Mouse (Mus musculus): ENCODE measurements around the gene Perm1. TPM values are rescaled to one million over a fixed set of nuclear protein-coding genes. Genes with fewer than 3 reads are reported as not detected.

Gene Perm1
- polyA plus RNA-seq, 1 experiment from 2014 or later: 1.8 TPM

DNA sequence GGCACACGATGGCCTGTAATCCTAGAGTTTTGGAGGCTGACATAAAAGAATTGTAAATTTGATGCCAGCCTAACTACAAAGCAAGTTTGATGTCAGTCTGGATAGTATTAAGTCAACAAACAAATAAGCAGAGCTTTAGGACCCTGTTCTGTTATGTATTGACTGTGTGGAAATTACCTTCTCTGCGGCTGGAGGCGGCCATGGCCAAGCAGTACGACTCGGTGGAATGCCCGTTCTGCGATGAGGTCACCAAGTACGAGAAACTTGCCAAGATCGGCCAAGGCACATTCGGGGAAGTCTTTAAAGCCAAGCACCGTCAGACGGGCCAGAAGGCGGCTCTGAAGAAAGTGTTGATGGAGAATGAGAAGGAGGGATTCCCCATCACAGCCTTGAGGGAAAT is 2.5 kb upstream of the Perm1 start:
- H3K27ac ChIP-seq (ENCODE audit: low read length): no peak overlapping the region
- no peaks in the 10 kb centered on the region for H3K27me3 ChIP-seq (replicated peaks; ENCODE audit: control insufficient read depth, insufficient read depth, low read length)
- no peak overlapping the region for H3K4me3 ChIP-seq (replicated peaks; ENCODE audit: low read length)
- no peak for ATAC-seq
- no peak overlapping the region for H3K4me2 ChIP-seq (ENCODE audit: low read length)
- WGBS: 93% methylated on average over 13 of the region's 13 CpGs
- no peak overlapping the region for H3K9ac ChIP-seq (replicated peaks; ENCODE audit: low read depth, low read length)
- H3K36me3 ChIP-seq (ENCODE audit: control insufficient read depth, insufficient read depth): no peaks in the 10 kb centered on the region
- no peaks in the 10 kb centered on the region for H3K4me1 ChIP-seq (replicated peaks; ENCODE audit: control insufficient read depth, insufficient read depth, low read length)
- no peaks in the 10 kb centered on the region for H3K9me3 ChIP-seq (ENCODE audit: control insufficient read depth, low read length)

DNA sequence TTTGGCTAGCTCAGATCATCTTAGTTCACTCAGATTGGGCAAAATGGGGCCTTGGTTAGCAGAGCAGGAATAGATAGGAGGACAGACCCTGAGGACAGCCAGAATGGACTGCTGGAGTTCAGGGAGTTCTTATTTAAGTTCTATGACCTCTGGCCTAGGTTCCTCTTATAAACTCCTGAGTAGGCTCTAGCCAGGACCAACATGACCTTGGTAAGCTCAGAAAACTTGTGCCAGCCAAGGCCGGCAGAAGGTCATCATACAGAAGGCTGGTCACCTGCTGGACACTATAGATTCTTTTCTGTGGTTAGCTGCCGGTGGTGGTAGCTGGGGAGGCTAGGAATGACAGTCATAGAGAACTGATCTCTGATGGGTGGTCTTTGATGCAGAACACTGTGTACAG is 528 bp downstream of the Perm1 start:
- Histone ChIP-seq H3K27me3 (replicated peaks; ENCODE audit: control insufficient read depth, insufficient read depth, low read length) (no peaks in the 10 kb centered on the region), H3K9me3 (ENCODE audit: control insufficient read depth, low read length) (no peaks in the 10 kb centered on the region), H3K9ac (replicated peaks; ENCODE audit: low read depth, low read length) (no peak overlapping the region), H3K4me2 (ENCODE audit: low read length) (no peak overlapping the region), H3K4me3 (replicated peaks; ENCODE audit: low read length) (no peak overlapping the region), H3K36me3 (ENCODE audit: control insufficient read depth, insufficient read depth) (no peaks in the 10 kb centered on the region), H3K27ac (ENCODE audit: low read length) (no peak overlapping the region), H3K4me1 (replicated peaks; ENCODE audit: control insufficient read depth, insufficient read depth, low read length) (no peaks in the 10 kb centered on the region)
- ATAC-seq: no peak
- WGBS: 90% methylated on average over 2 of the region's 2 CpGs

DNA sequence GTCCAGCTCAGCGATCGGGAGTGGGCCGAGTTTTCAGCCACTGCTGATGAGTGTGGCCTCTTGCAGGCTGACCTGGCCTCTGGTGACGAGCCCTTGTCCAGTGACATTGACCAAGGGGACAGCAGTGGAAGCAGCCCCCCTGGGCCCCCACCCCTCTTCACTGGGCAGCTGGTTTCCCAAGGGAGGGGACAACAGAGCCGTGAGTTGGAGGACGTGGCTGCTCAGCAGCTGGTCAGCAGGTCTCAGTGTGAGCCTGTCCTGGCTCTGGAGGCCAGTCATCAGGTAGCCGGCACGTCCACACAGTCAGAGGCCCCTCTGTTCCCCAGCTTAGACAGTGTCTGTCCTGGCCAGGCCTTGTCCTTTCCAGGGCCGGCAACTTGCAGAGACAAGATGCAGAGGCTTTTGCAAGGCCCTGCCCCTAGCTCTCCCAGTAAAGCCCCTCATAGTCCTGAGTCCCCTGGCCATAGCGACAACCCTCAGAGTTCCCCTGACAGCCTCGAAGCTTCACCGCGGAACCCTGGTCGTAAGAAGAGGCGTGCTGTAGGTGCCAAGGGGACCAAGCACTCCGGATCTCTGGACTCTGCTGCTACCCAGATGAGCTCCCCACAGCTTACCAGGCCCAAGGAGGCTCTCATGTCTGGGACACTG is 1.5 kb downstream of the Perm1 start:
- WGBS: 82% methylated on average over 16 of the region's 16 CpGs
- Histone ChIP-seq H3K4me3 (replicated peaks; ENCODE audit: low read length) (no peak overlapping the region), H3K36me3 (ENCODE audit: control insufficient read depth, insufficient read depth) (no peaks in the 10 kb centered on the region), H3K9me3 (ENCODE audit: control insufficient read depth, low read length) (no peaks in the 10 kb centered on the region), H3K9ac (replicated peaks; ENCODE audit: low read depth, low read length) (no peak overlapping the region), H3K27ac (ENCODE audit: low read length) (no peak overlapping the region), H3K4me1 (replicated peaks; ENCODE audit: control insufficient read depth, insufficient read depth, low read length) (no peaks in the 10 kb centered on the region), H3K4me2 (ENCODE audit: low read length) (no peak overlapping the region), H3K27me3 (replicated peaks; ENCODE audit: control insufficient read depth, insufficient read depth, low read length) (no peaks in the 10 kb centered on the region)
- no peak for ATAC-seq

DNA sequence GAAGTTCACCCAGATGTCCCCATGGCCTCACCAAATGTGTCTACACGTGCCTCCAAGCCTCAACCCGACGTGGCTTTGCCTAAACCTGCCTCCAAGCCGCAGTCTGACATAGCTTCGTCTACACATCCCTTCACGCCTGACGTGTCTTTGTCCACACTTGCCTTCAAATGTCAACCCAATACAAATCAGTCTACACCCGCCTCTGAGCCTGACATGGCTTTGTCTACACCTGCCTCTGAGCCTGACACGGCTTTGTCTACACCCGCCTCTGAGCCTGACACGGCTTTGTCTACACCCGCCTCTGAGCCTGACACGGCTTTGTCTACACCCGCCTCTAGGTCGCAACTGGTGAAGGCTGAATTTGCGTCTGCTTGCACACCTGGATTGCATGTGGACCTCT is 2.2 kb downstream of the Perm1 start:
- Histone ChIP-seq H3K9ac (replicated peaks; ENCODE audit: low read depth, low read length) (no peak overlapping the region), H3K27me3 (replicated peaks; ENCODE audit: control insufficient read depth, insufficient read depth, low read length) (no peaks in the 10 kb centered on the region), H3K36me3 (ENCODE audit: control insufficient read depth, insufficient read depth) (no peaks in the 10 kb centered on the region), H3K4me3 (replicated peaks; ENCODE audit: low read length) (no peak overlapping the region), H3K4me1 (replicated peaks; ENCODE audit: control insufficient read depth, insufficient read depth, low read length) (no peaks in the 10 kb centered on the region), H3K9me3 (ENCODE audit: control insufficient read depth, low read length) (no peaks in the 10 kb centered on the region), H3K4me2 (ENCODE audit: low read length) (no peak overlapping the region), H3K27ac (ENCODE audit: low read length) (no peak overlapping the region)
- WGBS: 84% methylated on average over 16 of the region's 16 CpGs
- no peak for ATAC-seq

DNA sequence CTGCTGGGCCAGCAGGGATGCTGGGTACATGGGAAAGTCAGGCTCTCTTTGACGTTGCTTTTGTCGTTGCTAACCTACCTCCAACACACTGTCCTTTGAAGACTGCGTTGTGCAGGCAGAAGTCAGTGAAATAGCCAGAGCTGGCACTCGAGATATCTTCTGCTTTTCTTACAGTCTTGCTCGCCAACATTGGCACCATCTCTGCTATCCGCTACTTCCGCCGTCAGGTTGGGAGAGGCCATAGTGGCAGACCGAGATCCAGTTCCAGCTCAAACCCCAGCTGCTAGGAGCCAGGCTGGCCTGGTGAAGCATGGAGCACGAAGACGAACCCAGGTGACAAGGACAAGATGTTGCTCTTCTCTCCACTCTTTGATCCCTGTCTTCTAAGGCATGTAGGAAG is 4.3 kb downstream of the Perm1 start:
- Histone ChIP-seq H3K9ac (replicated peaks; ENCODE audit: low read depth, low read length) (no peak overlapping the region), H3K9me3 (ENCODE audit: control insufficient read depth, low read length) (no peaks in the 10 kb centered on the region), H3K4me3 (replicated peaks; ENCODE audit: low read length) (no peak overlapping the region), H3K27ac (ENCODE audit: low read length) (no peak overlapping the region), H3K27me3 (replicated peaks; ENCODE audit: control insufficient read depth, insufficient read depth, low read length) (no peaks in the 10 kb centered on the region), H3K36me3 (ENCODE audit: control insufficient read depth, insufficient read depth) (no peaks in the 10 kb centered on the region), H3K4me1 (replicated peaks; ENCODE audit: control insufficient read depth, insufficient read depth, low read length) (no peaks in the 10 kb centered on the region), H3K4me2 (ENCODE audit: low read length) (no peak overlapping the region)
- 92% methylated on average over 11 of the region's 11 CpGs for WGBS
- no peak for ATAC-seq

DNA sequence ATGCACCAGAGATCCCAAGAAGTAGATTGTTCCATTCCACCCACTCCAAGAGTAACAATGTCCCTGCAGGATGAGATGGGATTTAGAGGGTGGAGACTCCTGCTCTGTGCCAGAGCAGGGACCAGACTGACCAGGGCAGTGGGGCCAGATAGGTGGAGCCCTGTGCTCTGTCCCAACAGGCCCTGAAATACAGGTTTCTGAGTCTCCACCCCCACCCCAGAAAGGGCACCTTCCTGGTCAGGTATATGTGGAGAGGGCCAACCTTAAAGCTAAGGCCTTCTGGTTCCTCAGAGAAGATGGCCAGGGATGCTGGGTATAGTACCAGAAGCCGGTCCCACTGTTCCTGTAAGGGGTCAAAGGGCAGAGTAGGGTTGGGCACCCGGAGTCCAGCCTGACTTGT is 8.6 kb downstream of the Perm1 start:
- Histone ChIP-seq H3K36me3 (ENCODE audit: control insufficient read depth, insufficient read depth) (peaks cover under 1% of the 10 kb centered on the region), H3K9me3 (ENCODE audit: control insufficient read depth, low read length) (no peaks in the 10 kb centered on the region), H3K27me3 (replicated peaks; ENCODE audit: control insufficient read depth, insufficient read depth, low read length) (no peaks in the 10 kb centered on the region), H3K27ac (ENCODE audit: low read length) (no peak overlapping the region), H3K4me2 (ENCODE audit: low read length) (no peak overlapping the region), H3K4me3 (replicated peaks; ENCODE audit: low read length) (no peak overlapping the region), H3K4me1 (replicated peaks; ENCODE audit: control insufficient read depth, insufficient read depth, low read length) (peaks cover 4% of the 10 kb centered on the region; the same call in 1 of the 2 replicates), H3K9ac (replicated peaks; ENCODE audit: low read depth, low read length) (no peak overlapping the region)
- WGBS: 94% methylated on average over 2 of the region's 2 CpGs
- no peak for ATAC-seq

DNA sequence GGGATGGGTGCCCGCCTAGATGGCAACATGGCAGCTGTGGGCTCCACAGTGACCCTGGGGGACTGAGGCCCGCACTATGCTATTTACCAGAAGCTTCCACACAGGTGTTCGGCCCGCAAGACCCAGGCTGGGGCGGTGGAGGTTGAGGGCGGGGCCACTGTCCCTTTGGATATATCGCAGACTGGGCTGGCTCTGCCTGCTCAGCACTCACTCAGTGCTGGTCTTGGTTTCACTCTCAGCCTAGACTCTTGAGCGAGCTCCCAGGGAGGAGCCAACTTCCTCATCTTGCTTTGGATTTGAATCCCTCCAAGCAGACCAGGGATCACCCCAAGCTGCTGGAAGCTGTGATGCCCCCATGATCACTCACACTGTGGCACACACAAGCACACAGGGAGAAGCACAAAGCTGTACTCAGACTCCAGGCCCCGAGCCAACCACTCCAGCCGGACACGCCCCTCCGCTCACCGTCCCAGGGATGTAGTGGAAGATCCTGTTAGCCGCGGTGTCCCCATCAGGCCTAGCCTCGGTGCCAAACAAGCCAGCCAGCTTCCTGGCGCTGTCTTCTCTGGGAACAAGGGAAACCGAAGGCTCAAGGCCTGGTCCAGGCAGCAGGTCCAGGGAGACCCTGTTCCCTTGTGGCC is 12.2 kb downstream of the Perm1 start:
- Histone ChIP-seq H3K36me3 (ENCODE audit: control insufficient read depth, insufficient read depth) (peaks cover 30% of the 10 kb centered on the region), H3K4me1 (replicated peaks; ENCODE audit: control insufficient read depth, insufficient read depth, low read length) (peaks cover 4% of the 10 kb centered on the region; the same call in 1 of the 2 replicates), H3K9me3 (ENCODE audit: control insufficient read depth, low read length) (no peaks in the 10 kb centered on the region), H3K9ac (replicated peaks; ENCODE audit: low read depth, low read length) (no peak overlapping the region), H3K4me2 (ENCODE audit: low read length) (no peak overlapping the region), H3K27me3 (replicated peaks; ENCODE audit: control insufficient read depth, insufficient read depth, low read length) (no peaks in the 10 kb centered on the region), H3K4me3 (replicated peaks; ENCODE audit: low read length) (no peak overlapping the region), H3K27ac (ENCODE audit: low read length) (no peak overlapping the region)
- 31% methylated on average over 18 of the region's 18 CpGs for WGBS
- peak; percentile 30; the same call in 1 of the 2 replicates for ATAC-seq

DNA sequence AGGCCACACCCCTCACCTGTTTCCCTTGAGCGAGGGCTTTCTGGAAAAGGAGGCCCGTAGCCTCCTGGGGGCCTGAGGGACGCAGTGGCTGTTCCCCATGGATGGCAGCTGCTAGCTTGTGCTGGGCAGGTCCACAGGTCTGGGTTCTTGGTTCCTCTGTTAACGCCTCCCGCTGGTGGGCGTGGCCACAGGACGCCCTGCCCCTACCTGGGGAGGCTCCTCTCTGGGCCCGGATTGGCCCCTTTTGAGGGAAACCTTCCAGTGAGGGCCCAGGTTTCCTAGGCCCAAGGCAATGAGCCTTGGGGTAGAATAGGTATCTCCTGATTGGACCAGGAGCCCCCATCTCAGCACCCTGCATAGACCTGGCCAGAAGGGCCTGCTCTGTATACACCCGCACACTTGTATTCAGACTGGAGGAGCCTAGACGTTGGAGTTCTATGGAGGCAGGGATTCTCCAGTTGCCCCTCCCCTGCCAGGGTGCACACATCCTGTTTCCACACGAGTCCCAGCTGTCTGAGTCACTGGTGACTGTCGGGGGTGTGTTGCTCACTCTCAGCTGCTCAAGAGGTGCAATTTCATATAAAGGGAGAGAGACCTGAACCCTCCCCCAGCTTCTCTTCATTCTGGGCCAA is 12.8 kb downstream of the Perm1 start:
- ATAC-seq: no peak
- H3K27me3 ChIP-seq (replicated peaks; ENCODE audit: control insufficient read depth, insufficient read depth, low read length): no peaks in the 10 kb centered on the region
- H3K4me2 ChIP-seq (ENCODE audit: low read length): no peak overlapping the region

DNA sequence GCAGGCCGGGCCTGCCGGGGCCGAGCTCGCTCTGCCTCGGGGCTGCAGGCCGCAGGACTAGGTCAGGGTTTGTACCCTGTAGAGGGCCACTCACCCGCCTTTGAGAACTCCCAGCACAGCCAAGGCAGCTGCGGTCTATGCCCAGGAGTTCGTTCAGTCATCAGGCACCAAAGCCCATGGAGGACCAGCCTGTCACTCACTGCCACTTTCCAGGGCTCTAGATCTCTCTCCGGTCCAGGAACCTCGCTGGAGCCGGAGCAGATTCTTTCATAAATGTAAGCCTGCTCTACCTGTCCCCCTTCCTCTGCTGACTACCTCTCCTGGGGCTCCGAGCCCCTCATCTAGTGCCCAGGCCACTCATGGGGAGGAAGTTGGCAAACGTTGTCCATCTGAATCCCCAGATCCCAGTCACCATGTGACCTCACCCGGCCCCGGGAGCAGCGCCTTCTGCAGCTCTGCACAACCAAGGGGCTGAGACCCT is 18.4 kb downstream of the Perm1 start:
- H3K27ac ChIP-seq (ENCODE audit: low read length): peak overlapping the region; percentile 56
- H3K4me1 ChIP-seq (replicated peaks; ENCODE audit: control insufficient read depth, insufficient read depth, low read length): peaks cover 16% of the 10 kb centered on the region
- ATAC-seq: no peak
- H3K4me3 ChIP-seq (replicated peaks; ENCODE audit: low read length): peak overlapping the region; percentile 68
- peak overlapping the region; percentile 85 for H3K4me2 ChIP-seq (ENCODE audit: low read length)
- peaks cover 30% of the 10 kb centered on the region for H3K36me3 ChIP-seq (ENCODE audit: control insufficient read depth, insufficient read depth)
- WGBS: under 1% methylated on average over 17 of the region's 17 CpGs
- H3K27me3 ChIP-seq (replicated peaks; ENCODE audit: control insufficient read depth, insufficient read depth, low read length): no peaks in the 10 kb centered on the region
- H3K9me3 ChIP-seq (ENCODE audit: control insufficient read depth, low read length): no peaks in the 10 kb centered on the region
- H3K9ac ChIP-seq (replicated peaks; ENCODE audit: low read depth, low read length): peak overlapping the region; percentile 68

More for the DNA sequence above, 12.8 kb downstream of the Perm1 start:
- WGBS: 19% methylated on average over 12 of the region's 12 CpGs
- peaks cover 30% of the 10 kb centered on the region for H3K36me3 ChIP-seq (ENCODE audit: control insufficient read depth, insufficient read depth)
- H3K4me3 ChIP-seq (replicated peaks; ENCODE audit: low read length): no peak overlapping the region
- H3K4me1 ChIP-seq (replicated peaks; ENCODE audit: control insufficient read depth, insufficient read depth, low read length): peaks cover 8% of the 10 kb centered on the region
- H3K9me3 ChIP-seq (ENCODE audit: control insufficient read depth, low read length): no peaks in the 10 kb centered on the region
- H3K9ac ChIP-seq (replicated peaks; ENCODE audit: low read depth, low read length): no peak overlapping the region
- H3K27ac ChIP-seq (ENCODE audit: low read length): no peak overlapping the region

Data from forebrain, embryonic 16.5 days (tissue).